Mouse (Mus musculus): Measurements from ENCODE around the gene Rab5c.

Rab5c gene

GRCm38 (mm10) chr11:100721776-100722492 lies 16.1 kb downstream of the Rab5c start:
- CTCF ChIA-PET = interaction anchor here (0.6 to 0.7 kb wide), 2 partner anchors 65 to 530 kb away, joined by 3 read pairs; no protein-coding TSS in a partner anchor

DNA sequence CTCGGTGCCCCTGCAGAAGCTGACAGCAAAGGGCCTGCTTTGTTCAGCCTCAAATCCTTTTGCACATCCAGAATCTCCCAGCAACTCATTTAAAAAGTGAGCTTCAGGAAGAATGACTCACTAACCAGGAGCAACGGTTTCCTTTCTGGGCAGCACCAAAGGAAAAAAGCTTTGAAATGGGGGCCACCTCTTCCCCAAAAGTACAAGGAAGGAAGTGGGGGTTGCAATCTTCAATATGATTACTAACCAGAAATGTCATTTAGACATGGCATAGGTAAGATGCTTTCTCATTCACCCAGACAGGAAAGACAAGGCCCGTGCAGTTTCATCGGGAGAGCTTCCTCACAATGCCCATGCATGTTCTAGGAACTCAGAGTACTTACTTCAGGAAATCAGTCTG lies 16.8 kb downstream of the Rab5c start:
- CTCF ChIA-PET = interaction anchor here (0.6 to 0.7 kb wide), 2 partner anchors 65 to 531 kb away, joined by 3 read pairs; no protein-coding TSS in a partner anchor

DNA sequence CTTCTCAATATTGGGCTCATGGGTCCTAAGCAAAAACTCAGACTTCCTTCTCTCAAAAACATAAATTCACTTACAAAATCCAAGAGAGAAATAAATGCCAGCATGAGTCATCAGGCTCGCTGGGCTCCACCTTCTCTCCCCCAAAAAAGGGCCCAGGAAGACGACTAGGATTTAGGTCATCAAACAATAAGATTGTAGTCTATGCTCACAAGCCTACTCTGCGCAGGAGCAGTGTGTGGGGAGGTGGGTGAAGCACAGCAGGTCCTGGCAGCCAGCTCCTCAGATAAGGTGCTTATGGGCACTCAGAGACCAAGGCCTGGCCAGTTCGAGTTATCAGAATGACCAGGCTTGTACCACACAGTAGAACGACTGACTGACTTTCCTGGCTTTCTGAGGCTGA lies 17.7 kb downstream of the Rab5c start:
- CTCF ChIA-PET = no interaction called here

GRCm38 (mm10) chr11:100719893-100720292 lies 18.1 kb downstream of the Rab5c start:
- CTCF ChIA-PET = no interaction called here

- CTCF ChIA-PET = no interaction called here
Observed at GRCm38 (mm10) chr11:100719312-100719711, 18.7 kb downstream of the Rab5c start.

GRCm38 (mm10) chr11:100718866-100719265 lies 19.1 kb downstream of the Rab5c start:
- CTCF ChIA-PET = no interaction called here

DNA sequence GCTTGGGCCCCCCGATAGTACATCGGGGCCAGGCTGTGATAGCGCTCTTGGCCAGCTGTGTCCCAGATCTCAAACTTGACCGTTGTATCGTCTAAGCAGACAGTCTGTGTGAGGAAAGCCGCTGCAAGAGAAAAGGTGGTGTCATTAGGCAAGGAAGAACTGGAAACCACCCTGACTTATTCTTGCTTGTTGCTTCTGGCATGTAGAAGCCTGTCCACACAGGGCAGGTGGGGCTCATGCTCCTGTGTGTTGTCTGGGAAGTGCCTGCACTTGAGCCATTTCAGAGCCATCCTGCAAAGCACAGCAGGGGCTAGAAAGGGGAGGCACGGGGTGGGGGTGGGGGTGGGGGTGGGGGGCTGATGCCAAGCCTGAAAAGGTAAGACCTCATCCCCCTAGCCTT lies 19.6 kb downstream of the Rab5c start:
- CTCF ChIA-PET = no interaction called here

DNA sequence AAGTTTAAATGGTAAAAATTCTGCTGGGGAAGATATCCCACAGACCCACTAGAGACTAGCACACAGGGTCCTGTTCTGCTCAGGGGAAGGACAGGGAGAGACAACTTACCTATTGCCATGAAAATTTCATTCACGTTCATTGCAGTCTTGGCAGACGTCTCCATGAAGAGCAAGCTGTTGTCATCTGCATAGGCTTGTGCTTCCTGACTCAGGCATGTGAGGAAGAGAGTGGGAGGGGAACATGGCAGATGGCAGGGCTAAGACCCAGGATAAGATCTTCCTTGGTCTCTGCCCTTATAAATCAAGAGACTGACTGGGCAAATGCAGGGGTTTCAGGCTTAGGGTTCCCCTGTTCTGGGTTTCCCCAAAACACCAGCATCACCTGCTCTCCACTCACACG lies 21.4 kb downstream of the Rab5c start:
- CTCF ChIA-PET = no interaction called here

DNA sequence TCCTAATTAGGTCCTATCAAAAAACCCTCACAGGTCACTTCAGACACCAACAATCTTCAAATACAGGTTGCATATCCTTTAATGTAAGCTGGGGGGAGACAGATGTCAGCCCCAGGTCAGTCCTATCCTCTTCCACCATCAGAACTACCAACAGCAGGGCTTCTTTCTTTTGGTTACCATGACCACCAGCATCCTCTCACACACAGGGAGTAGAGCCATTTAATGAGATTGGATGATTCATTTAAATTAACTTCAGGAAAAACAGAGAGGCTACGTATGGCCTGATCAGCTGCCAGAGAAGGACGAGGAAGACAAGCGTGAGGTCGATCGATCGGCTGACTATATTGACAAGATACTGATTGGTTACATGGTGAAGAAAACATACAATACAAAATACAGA lies 23.1 kb downstream of the Rab5c start:
- CTCF ChIA-PET = interaction anchor here (0.6 kb wide), 1 partner anchor 92 kb away, joined by 4 read pairs; no protein-coding TSS in a partner anchor

DNA sequence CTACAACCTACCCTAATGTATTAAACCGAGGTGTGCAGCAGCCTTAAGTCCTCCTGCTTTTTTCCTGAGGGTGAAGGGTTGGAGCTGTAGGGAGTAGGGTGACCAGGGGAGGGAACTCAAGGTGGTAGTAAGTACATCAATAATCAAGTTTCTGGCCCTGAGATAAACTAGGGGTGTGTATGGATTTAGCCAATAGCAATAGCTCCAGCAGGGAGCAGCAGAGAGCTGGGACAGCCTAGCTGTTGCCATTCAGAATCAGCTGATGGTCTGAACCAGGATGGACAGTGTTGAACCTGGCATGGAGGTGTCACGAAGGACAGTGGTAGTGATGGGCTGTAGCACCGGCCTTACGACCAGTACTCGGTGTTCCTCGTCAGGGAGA lies 23.5 kb downstream of the Rab5c start:
- CTCF ChIA-PET = interaction anchor here (0.6 kb wide), 1 partner anchor 93 kb away, joined by 4 read pairs; no protein-coding TSS in a partner anchor

DNA sequence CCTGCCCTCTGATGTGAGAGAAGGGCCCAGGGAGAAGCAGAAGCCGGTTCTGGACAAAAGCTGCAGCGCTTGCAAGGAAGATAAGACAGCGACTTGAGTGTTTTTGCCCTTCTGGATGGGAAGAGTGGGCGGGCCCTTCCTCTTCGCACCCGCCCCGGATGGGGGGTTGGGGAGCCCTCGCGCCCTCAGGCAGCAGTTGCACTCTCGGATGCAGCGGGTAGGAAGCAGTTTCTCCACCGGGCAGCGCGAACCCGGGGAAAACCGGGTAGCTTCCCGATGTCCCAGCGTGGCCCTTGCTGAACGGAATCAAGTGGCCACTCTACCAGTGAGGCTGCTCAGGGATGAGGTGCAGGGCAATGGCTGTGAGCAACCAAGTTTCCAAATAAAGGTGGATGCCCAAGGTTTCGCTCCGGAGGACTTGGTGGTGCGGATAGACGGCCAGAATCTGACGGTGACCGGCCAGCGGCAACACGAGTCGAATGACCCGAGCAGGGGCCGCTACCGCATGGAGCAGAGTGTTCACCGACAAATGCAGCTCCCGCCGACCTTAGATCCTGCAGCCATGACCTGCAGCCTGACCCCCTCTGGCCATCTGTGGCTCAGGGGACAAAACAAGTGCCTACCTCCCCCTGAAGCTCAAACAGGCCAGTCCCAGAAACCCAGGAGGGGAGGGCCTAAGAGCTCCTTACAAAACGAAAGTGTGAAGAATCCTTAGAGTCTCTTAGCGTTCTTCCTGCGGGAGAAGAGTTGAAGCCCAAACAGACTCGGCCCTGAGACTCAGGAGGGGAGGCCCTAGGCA lies 24.1 kb downstream of the Rab5c start, which contains the start of gene Hspb9:
Gene Hspb9 (plus strand): TSS at position 116 of the 799 bp plus-strand sequence.
- CTCF ChIA-PET = interaction anchor here (0.6 to 3.3 kb wide), 3 partner anchors 11 to 728 kb away, joined by 3 to 25 read pairs (median 4); partner anchors contain the start of genes Dhx58 and Rpl27

DNA sequence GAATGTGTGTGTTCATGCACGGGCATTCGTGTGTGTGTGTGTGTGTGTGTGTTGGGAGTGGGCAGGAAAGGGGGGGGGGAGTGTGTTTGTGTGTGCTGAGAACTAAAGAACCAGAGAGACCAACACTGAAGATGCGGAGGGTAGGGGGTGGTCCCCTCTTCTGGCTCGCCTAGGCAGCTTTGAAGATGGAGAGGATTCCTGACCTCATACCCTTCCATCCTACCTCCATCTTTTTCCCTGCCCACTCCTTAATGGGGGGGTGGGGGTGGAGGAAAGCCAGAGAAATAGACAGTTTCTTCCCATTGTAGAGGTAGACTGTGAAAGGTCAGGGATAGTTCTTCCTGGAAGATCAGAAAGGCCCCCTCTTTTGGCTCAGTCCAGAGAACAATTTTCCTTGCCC lies 24.8 kb downstream of the Rab5c start:
- CTCF ChIA-PET = interaction anchor here (1.0 to 3.3 kb wide), 2 partner anchors 10 to 728 kb away, joined by 3 to 25 read pairs; partner anchors contain the start of genes Dhx58 and Rpl27

DNA sequence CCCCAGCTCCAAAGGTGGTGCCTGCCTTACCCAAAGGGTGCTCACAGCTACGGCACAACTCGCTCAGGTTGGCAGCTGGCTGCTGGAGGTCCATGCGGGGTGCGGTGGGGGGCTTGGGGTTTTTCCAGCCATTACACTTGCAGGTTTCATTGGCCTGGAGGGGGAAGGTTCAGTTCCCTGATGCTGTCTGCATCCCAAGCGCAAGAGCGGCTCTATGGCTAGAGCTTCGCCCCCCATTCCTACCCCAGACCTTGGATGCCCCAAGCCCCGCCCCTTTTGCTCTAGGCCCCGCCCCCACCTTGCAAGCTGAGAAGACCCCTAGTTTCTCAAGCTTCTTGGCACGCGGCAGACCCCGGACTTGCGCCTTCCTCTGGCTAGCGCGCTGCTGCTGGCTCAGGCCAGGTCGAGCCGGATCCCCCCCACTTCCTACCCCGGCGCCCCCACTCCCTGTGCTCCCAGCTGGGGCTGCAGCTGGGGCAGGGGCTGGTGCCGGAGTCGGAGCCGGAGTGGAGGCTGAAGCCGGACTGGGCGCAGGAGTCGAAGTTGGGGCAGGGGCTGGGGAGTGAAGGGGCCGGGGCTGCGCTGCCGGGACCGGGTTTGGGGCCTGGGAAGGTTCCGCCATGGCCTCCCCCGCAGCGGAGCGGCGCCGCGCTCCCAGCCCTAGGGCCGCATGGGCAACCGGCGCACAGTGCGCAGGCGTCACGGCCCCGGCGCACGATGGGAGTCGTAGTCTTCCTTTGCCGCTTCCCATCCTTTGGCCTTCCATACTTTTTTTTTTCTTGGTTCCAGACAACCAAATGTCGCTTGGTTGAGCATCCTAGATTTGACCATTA lies 26.0 kb downstream of the Rab5c start, which contains the start of gene Kat2a:
Gene Kat2a (minus strand): TSS at position 683 of the 833 bp plus-strand sequence.
- CTCF ChIA-PET = interaction anchor here (0.7 to 3.3 kb wide), 2 partner anchors 9 to 78 kb away, joined by 4 to 25 read pairs; partner anchors contain the start of gene Dhx58

DNA sequence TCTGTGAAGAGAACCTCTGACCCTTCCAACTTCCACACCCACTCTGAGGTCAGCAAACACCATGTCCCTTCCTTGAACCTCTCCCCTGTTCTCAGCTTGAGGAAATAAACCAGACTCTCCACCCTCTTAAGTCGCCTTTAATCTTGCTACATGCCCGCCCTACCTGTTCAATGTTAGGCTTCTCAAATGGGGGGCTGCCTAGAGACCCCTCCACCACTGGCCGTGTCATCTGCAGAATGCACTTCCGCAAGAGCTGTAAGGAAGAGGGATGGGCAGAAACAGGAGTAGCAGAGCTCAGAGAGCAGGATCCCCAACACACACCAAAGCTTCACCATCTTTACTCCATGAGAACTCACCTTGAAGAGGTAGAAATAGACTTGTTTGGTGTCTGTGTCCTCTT lies 27.0 kb downstream of the Rab5c start:
- CTCF ChIA-PET = interaction anchor here (0.6 to 3.3 kb wide), 2 partner anchors 8 to 28 kb away, joined by 4 to 25 read pairs; partner anchors contain the start of gene Dhx58

- CTCF ChIA-PET = interaction anchor here (0.6 kb wide), 1 partner anchor 28 kb away, joined by 4 read pairs; no protein-coding TSS in a partner anchor
Observed at GRCm38 (mm10) chr11:100710528-100710927, 27.5 kb downstream of the Rab5c start.

GRCm38 (mm10) chr11:100709201-100709810 lies 28.7 kb downstream of the Rab5c start:
- CTCF ChIA-PET = interaction anchor here (0.8 kb wide), 1 partner anchor 98 kb away, joined by 5 read pairs; no protein-coding TSS in a partner anchor

DNA sequence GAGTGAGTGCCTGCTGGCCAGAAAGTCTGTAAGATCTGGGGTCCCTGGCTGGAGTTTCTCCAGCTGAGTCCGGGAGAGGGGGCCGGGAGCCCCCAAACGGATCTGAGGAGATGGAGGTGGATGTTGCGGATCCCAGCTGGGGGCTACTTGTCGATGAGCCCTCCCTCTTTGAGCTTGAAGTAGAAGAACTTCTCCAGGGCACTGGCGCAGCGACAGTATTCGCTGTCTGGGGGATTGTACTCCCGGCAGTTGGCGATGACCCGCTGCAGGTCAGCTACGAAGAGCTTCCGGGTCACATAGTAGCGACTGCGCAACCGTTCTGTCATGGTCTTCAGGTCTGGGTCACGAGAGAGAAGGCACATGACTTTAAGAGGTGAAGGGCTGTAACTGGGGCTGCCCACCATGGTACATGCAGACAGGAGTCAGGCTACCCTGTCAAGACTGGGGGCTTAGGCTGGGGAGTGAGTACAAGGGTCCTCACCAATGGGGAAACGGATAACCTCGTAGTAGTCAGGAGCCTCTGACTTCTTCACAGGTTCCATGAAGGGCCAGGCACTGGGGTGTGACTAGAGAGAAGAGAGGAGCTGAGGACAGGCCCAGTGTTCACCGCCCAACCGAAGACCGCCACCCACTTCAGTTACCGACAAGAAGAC lies 32.8 kb downstream of the Rab5c start:
- CTCF ChIA-PET = interaction anchor here (0.6 kb wide), 3 partner anchors 80 to 424 kb away, joined by 3 read pairs; no protein-coding TSS in a partner anchor

- CTCF ChIA-PET = interaction anchor here (0.5 to 1.9 kb wide), 2 partner anchors 8 to 336 kb away, joined by 3 to 25 read pairs; partner anchors contain the start of genes Hspb9 and Kat2a
Observed at GRCm38 (mm10) chr11:100703851-100704531, 34.0 kb downstream of the Rab5c start, which contains the start of gene Dhx58. TSS of gene Dhx58 (minus strand) at chr11:100704271.

DNA sequence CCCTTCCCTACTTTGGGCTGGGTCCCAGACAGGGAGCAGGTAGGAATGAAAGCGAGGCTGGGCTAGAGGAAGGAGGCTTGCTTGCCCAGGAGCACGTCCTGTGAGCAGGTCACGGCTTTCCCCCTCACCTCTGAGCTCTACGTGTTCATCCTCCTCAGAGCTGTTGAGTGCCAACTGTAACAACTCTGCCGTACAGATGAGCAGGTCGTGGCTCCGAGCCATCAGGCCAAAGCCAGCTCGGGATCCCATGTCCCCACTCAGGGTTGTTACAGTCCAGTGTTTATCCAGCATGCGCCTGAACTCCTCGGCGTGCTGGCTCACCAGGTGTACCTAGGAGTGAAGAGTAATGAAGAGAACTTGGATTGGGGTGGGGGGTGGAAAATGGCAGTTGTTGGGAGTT lies 34.6 kb downstream of the Rab5c start:
- CTCF ChIA-PET = interaction anchor here (1.1 to 1.9 kb wide), 2 partner anchors 9 to 10 kb away, joined by 10 to 25 read pairs; partner anchors contain the start of genes Hspb9, Kat2a and Zfp385c
